Mouse (Mus musculus) colon, adult 2 months (tissue): ENCODE measurements around the gene Pmpca. TPM values are rescaled to one million over a fixed set of nuclear protein-coding genes. Genes with fewer than 3 reads are reported as not detected.

Source experiments
- polyA plus RNA-seq: library from polyadenylated mRNA; depleted of rRNA; stranded (reverse); fragments of >200 nt; gene quantifications from 2 replicates; pipeline ENCODE4 v1.2.3, GENCODE M21; 2012; rRNA removed

Pmpca gene
- 25.1 and 27.1 TPM in 2 replicates for polyA plus RNA-seq

DNA sequence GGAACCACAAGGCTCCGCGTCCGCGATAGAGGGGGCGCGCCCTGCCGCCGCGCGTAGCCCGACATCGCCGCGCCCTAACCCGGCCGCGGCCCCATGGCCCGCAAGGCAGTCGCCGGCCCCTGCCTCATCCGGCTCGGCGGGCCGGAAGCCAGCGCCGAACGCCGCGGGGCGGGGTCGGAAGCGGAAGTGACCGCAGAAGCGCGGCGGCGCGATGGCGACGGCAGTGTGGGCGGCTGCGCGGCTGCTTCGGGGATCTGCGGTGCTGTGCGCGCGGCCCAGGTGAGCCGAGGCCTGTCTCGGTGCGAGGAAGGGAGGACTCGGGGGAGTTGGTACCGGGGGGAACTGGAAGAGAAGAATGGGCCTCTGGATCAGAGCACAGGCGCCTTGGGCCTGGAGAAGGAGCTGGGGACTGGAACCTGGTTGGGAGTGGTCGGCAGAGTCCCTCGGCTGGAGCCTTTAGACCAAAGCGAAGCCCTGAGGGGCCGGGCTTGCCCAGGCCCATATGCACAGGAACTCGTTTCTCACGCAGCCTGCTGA lies at the start of gene Pmpca, which contains the start of gene Entr1:
Pmpca (plus strand) TSS at position 186 of the 537 bp plus-strand sequence.
Entr1 (minus strand) TSS at position 163 of the 537 bp plus-strand sequence.

DNA sequence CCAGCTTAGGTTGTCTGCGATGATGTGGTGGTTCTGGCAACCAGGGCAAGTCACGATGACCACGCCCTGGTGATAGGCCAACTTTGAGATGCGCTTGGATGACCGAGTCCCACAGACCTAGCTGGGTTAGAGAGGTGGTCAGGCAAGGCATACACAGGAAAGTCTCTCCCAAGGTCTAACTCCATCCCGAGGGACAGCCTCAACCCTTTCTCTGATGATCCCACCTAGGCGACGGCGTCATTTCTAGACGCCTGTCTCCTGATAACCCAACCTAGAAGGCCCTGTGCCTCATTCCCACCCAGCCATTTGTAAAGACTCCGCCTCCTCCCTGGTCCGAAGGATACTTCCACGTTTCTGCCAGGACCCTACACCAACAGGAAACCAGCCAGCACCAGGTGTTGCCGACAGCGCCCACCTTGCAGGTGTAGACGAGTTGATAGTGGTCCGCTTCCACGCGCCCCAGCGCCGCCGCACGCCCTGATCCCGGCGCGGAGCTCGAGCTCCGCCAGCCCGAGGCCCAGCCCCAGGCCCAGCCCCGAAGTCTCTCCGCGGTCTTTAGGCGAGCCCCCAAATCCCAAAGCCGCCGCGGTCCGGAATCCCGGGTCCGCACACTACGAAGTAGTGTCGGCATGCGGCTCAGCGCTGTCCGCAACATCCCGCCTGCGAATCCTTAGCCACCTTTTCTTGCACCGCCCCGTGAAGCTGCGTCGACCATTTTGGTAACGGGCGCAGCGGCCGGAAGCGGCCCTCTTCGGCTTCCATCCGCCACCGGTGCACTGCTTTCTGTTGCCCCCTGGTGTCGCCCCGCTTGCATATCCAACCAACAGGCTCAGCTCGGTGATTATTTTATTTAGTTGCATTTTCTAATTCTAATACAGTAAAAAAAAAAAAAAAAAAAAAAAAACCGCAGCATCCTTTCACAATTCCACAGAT lies 37.5 kb upstream of the Pmpca start, which contains the start of gene Dnlz:
Dnlz (minus strand) TSS at position 753 of the 933 bp plus-strand sequence.

DNA sequence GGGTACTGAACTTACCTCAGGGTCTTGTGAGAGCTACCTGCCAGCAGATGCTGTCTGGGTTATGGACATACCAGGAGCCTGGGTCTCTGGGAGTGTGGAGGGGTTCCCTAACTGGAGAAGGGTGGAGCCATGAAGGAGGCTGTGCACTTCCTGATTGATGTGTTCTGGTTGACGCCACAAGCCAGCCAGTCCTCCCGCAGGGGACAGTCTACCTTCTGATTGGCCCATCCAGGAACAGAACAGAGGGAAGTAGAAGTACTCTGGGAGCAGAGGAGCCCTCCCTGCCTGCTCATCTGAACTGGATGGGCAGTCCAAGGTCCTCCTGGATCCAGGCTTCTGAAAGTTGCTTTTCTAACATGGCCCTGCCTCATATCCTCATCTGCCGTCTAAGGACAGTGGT lies 28.4 kb upstream of the Pmpca start, which contains the start of gene Card9:
Card9 (minus strand) TSS at position 147 of the 400 bp plus-strand sequence.

DNA sequence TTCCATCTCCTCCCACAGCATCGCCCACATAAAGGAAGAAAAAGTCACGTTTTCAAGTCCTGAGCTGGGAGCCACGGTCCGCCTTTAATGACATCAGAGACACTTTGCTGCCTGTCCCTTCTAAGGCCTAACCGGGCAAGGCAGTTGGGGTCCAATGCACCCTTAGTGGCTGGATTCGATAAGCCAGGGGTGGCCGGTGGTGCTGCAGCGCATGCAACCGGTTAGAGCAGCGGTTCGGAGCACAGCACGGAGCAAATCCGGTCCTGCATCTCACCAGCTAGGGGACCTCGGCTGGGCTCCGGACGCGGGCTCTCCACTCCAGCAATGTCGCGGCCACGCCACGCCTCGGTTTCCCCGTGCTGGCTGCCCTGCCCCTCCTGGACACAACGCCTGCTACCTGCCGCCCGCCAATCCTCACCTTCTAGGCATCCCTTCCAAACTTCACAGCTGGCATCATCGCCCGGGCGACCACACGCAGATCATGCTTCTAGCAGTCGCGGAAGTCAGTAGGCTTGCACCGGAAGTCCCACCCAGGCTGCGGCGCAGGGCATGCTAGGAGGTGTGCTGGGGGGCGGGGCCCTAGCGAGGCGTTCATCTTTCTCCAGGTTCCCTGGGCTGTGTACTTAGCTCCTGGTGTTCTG lies 8.9 kb upstream of the Pmpca start, which contains the start of gene Snapc4:
Snapc4 (minus strand) TSS at position 523 of the 641 bp plus-strand sequence.

DNA sequence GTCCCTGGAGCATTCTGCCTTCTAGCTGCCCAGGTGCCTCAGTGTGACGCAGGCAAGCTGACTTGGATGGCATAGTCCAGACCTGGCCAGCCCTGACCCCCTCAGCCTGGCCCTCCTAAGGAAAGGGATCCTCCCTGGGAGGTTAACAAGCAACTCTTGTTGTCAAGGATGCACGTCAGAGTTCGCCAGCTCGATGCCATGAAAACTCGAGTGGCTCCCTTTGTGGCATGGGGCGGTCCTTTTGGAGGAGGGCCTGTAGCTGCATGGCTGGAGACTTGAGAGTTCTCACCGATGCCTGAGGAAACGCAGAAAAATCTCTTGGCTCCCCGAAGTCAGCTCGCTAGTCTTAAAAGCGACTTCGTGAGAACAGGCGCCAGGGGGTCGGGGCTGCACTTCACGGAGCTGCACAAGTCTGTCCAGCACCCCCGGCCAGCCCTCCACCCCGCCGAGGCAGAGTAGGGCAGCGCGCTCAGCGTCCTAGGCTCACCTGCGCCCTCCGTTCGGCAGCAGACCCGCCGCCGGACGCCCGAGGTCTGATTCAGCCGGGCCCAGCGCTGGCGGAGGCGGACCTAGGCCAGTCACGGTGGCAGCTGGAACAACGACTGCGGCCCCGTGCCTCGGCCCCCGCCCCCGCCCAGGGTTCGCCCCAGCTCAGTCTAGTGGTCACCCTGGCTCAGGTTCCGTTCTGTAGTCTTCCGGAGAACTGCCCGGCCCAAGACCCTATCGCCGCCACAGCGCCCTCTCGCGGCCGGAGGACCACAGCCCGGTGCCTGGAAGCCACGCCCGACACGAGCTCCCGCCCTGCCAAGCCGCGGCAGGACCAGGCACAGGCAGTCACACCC lies 19.6 kb downstream of the Pmpca start, which contains the start of gene Inpp5e:
Inpp5e (minus strand) TSS at position 689 of the 842 bp plus-strand sequence.

DNA sequence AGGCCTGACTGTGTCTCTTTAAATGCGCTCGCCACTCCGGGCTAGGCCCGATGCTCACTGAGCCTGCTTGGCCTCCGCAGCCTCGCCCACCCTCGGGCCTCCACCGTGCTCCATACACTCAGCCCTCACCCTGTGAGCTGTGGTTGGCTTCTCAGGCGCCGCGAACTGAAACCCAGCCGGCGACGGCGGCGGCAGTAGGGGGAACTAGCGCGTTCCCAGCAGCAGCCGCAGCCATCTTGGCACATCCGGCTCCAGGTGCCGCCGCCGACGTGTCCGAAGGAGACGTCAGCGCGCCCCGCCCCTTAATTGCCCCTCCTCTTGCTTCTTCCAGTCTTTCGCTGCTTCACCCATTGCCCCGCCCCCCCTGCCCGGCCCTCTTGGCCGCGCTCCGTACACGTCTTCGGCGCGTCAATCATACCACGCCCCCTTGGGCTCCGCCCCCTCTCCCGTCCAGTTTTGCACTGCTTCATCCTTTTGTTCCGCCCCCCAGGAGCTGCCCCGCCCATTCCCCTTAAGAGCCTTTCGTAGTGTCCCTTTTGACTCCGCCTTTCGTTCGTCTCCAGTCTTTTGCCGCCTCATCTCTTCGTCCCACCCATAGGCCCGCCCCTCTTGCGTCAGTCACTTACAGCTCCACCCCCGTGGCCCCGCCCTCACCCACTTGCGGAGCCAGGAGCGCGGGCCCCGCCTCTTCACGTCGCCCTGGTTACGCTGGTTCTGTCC lies 56.0 kb downstream of the Pmpca start, which contains the start of gene Sec16a:
Sec16a (minus strand) TSS at position 271 of the 720 bp plus-strand sequence.

Other genes with a start within 250 kb of the Pmpca start
- gene Lhx3, start 181.1 kb upstream of the Pmpca start, polyA plus RNA-seq = 0.05 and 0.22 TPM in 2 replicates
- 24.2 and 25.1 TPM in 2 replicates for gene Qsox2, start 151.8 kb upstream of the Pmpca start, polyA plus RNA-seq
- gene Ccdc187, start 94.8 kb upstream of the Pmpca start, polyA plus RNA-seq = 0.35 and 0.47 TPM in 2 replicates
- 21.9 and 25.6 TPM in 2 replicates for gene Gpsm1, start 73.8 kb upstream of the Pmpca start, polyA plus RNA-seq
- gene Dnlz, start 37.2 kb upstream of the Pmpca start, polyA plus RNA-seq = 19.7 and 32.2 TPM in 2 replicates
- 3.8 and 3.9 TPM in 2 replicates for gene Card9, start 28.4 kb upstream of the Pmpca start, polyA plus RNA-seq
- 27.1 and 27.9 TPM in 2 replicates for gene Snapc4, start 8.7 kb upstream of the Pmpca start, polyA plus RNA-seq
- gene Entr1, start within 50 bp of the Pmpca start, polyA plus RNA-seq = 68.7 and 77.9 TPM in 2 replicates
- gene Inpp5e, start 19.9 kb downstream of the Pmpca start, polyA plus RNA-seq = 22.3 and 24.9 TPM in 2 replicates
- 95.3 and 112 TPM in 2 replicates for gene Sec16a, start 55.9 kb downstream of the Pmpca start, polyA plus RNA-seq
- gene Notch1, start 127.3 kb downstream of the Pmpca start, polyA plus RNA-seq = 31.2 and 38.9 TPM in 2 replicates
- 112 TPM in 2 replicates for gene Egfl7, start 190.7 kb downstream of the Pmpca start, polyA plus RNA-seq
- gene Gm20532, start 197.3 kb downstream of the Pmpca start, polyA plus RNA-seq = not detected in 2 replicates
- gene Agpat2, start 215.1 kb downstream of the Pmpca start, polyA plus RNA-seq = 178 and 189 TPM in 2 replicates
- 19.7 and 24.7 TPM in 2 replicates for gene Fam69b, start 239.1 kb downstream of the Pmpca start, polyA plus RNA-seq